Mouse (Mus musculus): ENCODE data around the gene Tspan33. TPM values are rescaled to one million over a fixed set of nuclear protein-coding genes. Genes with fewer than 3 reads are reported as not detected.

Tspan33 gene
- polyA plus RNA-seq, 1 experiment, result 7.1 TPM

GRCm38 (mm10) chr6:29735336-29735688 lies 41.3 kb downstream of the Tspan33 start, which contains the start of gene Smo:
Smo (plus strand) TSS chr6:29735503.
- Histone ChIP-seq H3K4me3 (ENCODE audit: low read depth, low read length) (peak within 1 kb of the TSS; percentile 78), H3K9ac (ENCODE audit: low read depth, poor library complexity, severe bottlenecking) (peak within 1 kb of the TSS; percentile 97), H3K9me3 (replicated peaks; ENCODE audit: control insufficient read depth, insufficient read depth, low read length, poor library complexity, severe bottlenecking) (no peaks in the 10 kb centered on the region), H3K27me3 (ENCODE audit: control insufficient read depth, insufficient read depth, low read length, poor library complexity, severe bottlenecking) (no peaks in the 10 kb centered on the region; the same call in 1 of the 2 replicates), H3K4me1 (ENCODE audit: control insufficient read depth, insufficient read depth, low read length) (no peaks in the 10 kb centered on the region), H3K27ac (ENCODE audit: insufficient read depth, low read length) (no peak within 1 kb of the TSS), H3K36me3 (ENCODE audit: control insufficient read depth, insufficient read depth, low read length, poor library complexity, severe bottlenecking) (no peaks in the 10 kb centered on the region)
- TF ChIP-seq CTCF (IDR thresholded peaks at IDR 0.05; ENCODE audit: low read depth, low read length), result no peak
- peak; percentile 23 for TF ChIP-seq POLR2A (IDR thresholded peaks at IDR 0.05; ENCODE audit: insufficient read depth, low read length)
- no peak for TF ChIP-seq EP300 (IDR thresholded peaks at IDR 0.05; ENCODE audit: insufficient read depth, low read depth, low read length)

DNA sequence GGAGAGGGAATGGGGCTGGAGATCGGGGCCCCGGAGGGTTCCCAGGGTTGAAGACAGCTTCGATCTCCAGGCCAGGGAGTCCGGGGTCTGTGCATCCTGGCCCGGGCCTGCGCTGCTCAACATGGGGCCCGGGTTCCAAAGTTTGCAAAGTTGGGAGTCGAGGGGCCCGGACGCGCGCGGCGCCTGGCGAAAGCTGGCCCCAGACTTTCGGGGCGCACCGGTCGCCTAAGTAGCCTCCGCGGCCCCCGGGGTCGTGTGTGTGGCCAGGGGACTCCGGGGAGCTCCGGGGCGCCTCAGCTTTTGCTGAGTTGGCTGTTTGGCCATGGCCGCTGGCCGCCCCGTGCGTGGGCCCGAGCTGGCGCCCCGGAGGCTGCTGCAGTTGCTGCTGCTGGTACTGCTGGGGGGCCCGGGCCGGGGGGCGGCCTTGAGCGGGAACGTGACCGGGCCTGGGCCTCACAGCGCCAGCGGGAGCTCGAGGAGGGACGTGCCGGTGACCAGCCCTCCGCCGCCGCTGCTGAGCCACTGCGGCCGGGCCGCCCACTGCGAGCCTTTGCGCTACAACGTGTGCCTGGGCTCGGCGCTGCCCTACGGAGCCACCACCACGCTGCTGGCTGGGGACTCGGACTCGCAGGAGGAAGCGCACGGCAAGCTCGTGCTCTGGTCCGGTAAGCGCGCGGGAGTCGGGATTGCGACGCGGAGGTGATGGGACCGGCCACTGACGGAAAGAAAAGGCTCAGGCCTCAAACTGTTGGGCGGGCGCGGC lies 41.8 kb downstream of the Tspan33 start:
- Histone ChIP-seq H3K27me3 (ENCODE audit: control insufficient read depth, insufficient read depth, low read length, poor library complexity, severe bottlenecking) (no peaks in the 10 kb centered on the region; the same call in 1 of the 2 replicates), H3K9ac (ENCODE audit: low read depth, poor library complexity, severe bottlenecking) (peak overlapping the region; percentile 97), H3K27ac (ENCODE audit: insufficient read depth, low read length) (no peak overlapping the region), H3K4me3 (ENCODE audit: low read depth, low read length) (peak overlapping the region; percentile 78), H3K4me1 (ENCODE audit: control insufficient read depth, insufficient read depth, low read length) (no peaks in the 10 kb centered on the region), H3K9me3 (replicated peaks; ENCODE audit: control insufficient read depth, insufficient read depth, low read length, poor library complexity, severe bottlenecking) (no peaks in the 10 kb centered on the region), H3K36me3 (ENCODE audit: control insufficient read depth, insufficient read depth, low read length, poor library complexity, severe bottlenecking) (no peaks in the 10 kb centered on the region)
- no peak for TF ChIP-seq POLR2A (IDR thresholded peaks at IDR 0.05; ENCODE audit: insufficient read depth, low read length)
- no peak for TF ChIP-seq CTCF (IDR thresholded peaks at IDR 0.05; ENCODE audit: low read depth, low read length)
- TF ChIP-seq EP300 (IDR thresholded peaks at IDR 0.05; ENCODE audit: insufficient read depth, low read depth, low read length), result no peak

GRCm38 (mm10) chr6:29736610-29737458 lies 42.8 kb downstream of the Tspan33 start:
- Histone ChIP-seq H3K27ac (ENCODE audit: insufficient read depth, low read length) (no peak overlapping the region), H3K36me3 (ENCODE audit: control insufficient read depth, insufficient read depth, low read length, poor library complexity, severe bottlenecking) (no peaks in the 10 kb centered on the region)
- no peak for TF ChIP-seq CTCF (IDR thresholded peaks at IDR 0.05; ENCODE audit: low read depth, low read length)
- no peak for TF ChIP-seq POLR2A (IDR thresholded peaks at IDR 0.05; ENCODE audit: insufficient read depth, low read length)
- TF ChIP-seq EP300 (IDR thresholded peaks at IDR 0.05; ENCODE audit: insufficient read depth, low read depth, low read length), result no peak

DNA sequence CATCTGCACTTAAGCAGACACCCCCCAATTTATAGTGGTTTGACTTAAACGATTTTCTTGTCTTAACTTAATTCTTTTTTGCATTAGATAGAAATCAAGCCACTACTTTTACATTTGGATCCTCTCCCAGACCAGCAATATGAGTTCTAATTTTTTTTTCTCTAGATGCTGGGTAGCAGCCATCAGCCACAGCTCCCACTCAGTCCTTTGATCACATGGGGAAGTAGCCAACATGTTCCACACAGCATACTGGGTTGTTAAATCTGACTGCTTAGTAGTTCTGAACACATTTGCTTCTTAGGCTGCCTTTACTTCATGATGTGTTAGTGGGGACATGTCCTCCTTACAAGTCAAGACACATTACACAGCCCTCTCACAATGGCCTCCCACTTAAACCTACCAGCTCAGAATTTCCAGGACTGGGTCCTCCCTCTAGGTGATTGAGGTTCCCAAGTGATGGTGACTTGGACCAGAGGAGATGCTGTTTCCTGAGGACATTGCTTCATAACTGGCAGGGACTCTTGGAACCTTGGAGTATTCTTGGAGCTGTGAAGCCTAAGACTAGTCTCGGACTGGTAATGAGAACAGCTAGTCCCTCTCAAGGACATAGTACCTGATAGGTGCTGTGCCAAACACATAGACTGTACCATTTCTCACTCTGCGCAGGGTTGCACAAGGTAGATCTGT lies 57.6 kb downstream of the Tspan33 start:
- H3K36me3 ChIP-seq (ENCODE audit: control insufficient read depth, insufficient read depth, low read length, poor library complexity, severe bottlenecking), result no peaks in the 10 kb centered on the region
- TF ChIP-seq CTCF (IDR thresholded peaks at IDR 0.05; ENCODE audit: low read depth, low read length) (no peak), POLR2A (IDR thresholded peaks at IDR 0.05; ENCODE audit: insufficient read depth, low read length) (no peak), EP300 (IDR thresholded peaks at IDR 0.05; ENCODE audit: insufficient read depth, low read depth, low read length) (no peak)
- no peaks in the 10 kb centered on the region for H3K27me3 ChIP-seq (ENCODE audit: control insufficient read depth, insufficient read depth, low read length, poor library complexity, severe bottlenecking)
- no peak overlapping the region for H3K27ac ChIP-seq (ENCODE audit: insufficient read depth, low read length)
- H3K9me3 ChIP-seq (replicated peaks; ENCODE audit: control insufficient read depth, insufficient read depth, low read length, poor library complexity, severe bottlenecking), result no peaks in the 10 kb centered on the region
- no peak overlapping the region for H3K4me3 ChIP-seq (ENCODE audit: low read depth, low read length)
- no peaks in the 10 kb centered on the region for H3K4me1 ChIP-seq (ENCODE audit: control insufficient read depth, insufficient read depth, low read length)
- H3K9ac ChIP-seq (ENCODE audit: low read depth, poor library complexity, severe bottlenecking), result no peak overlapping the region

More at GRCm38 (mm10) chr6:29736610-29737458, 42.8 kb downstream of the Tspan33 start:
- Histone ChIP-seq H3K9me3 (replicated peaks; ENCODE audit: control insufficient read depth, insufficient read depth, low read length, poor library complexity, severe bottlenecking) (no peaks in the 10 kb centered on the region), H3K9ac (ENCODE audit: low read depth, poor library complexity, severe bottlenecking) (peak overlapping the region; percentile 97), H3K4me3 (ENCODE audit: low read depth, low read length) (peak overlapping the region; percentile 78), H3K4me1 (ENCODE audit: control insufficient read depth, insufficient read depth, low read length) (no peaks in the 10 kb centered on the region), H3K27me3 (ENCODE audit: control insufficient read depth, insufficient read depth, low read length, poor library complexity, severe bottlenecking) (no peaks in the 10 kb centered on the region; the same call in 1 of the 2 replicates)

GRCm38 (mm10) chr6:29753336-29753735 lies 59.3 kb downstream of the Tspan33 start:
- no peaks in the 10 kb centered on the region for H3K36me3 ChIP-seq (ENCODE audit: control insufficient read depth, insufficient read depth, low read length, poor library complexity, severe bottlenecking)
- H3K4me1 ChIP-seq (ENCODE audit: control insufficient read depth, insufficient read depth, low read length), result no peaks in the 10 kb centered on the region
- H3K27ac ChIP-seq (ENCODE audit: insufficient read depth, low read length), result no peak overlapping the region
- H3K9ac ChIP-seq (ENCODE audit: low read depth, poor library complexity, severe bottlenecking), result no peak overlapping the region
- H3K27me3 ChIP-seq (ENCODE audit: control insufficient read depth, insufficient read depth, low read length, poor library complexity, severe bottlenecking), result no peaks in the 10 kb centered on the region
- H3K4me3 ChIP-seq (ENCODE audit: low read depth, low read length), result no peak overlapping the region
- H3K9me3 ChIP-seq (replicated peaks; ENCODE audit: control insufficient read depth, insufficient read depth, low read length, poor library complexity, severe bottlenecking), result no peaks in the 10 kb centered on the region
- no peak for TF ChIP-seq CTCF (IDR thresholded peaks at IDR 0.05; ENCODE audit: low read depth, low read length)
- no peak for TF ChIP-seq POLR2A (IDR thresholded peaks at IDR 0.05; ENCODE audit: insufficient read depth, low read length)
- no peak for TF ChIP-seq EP300 (IDR thresholded peaks at IDR 0.05; ENCODE audit: insufficient read depth, low read depth, low read length)
